Mouse (Mus musculus) embryonic facial prominence, embryonic 11.5 days (tissue): ENCODE measurements around the gene Ehd4. TPM values are rescaled to one million over a fixed set of nuclear protein-coding genes. Genes with fewer than 3 reads are reported as not detected.

Source experiments
- ATAC-seq: fragments of 200-750 bp; cut with Nextera tagmentation; replicated peaks from 2 replicates; pipeline ENCODE4 v1.8.0; 2017; ENCODE audit warnings: low read depth; ENCODE audit not compliant: insufficient number of reproducible peaks, low FRiP score, low TSS enrichment
- DNase-seq: peaks from one replicate; pipeline ENCODE4 v3.0.0-alpha.2; 2015; ENCODE audit warnings: low spot score
- H3K27ac ChIP-seq: fragments of 300-500 bp; sonication (generic); replicated peaks from 2 replicates; pipeline ENCODE4 v1.5.1; 2014; ENCODE audit warnings: mild to moderate bottlenecking, low read depth, low read length, control low read depth
- H3K27me3 ChIP-seq: fragments of 300-500 bp; sonication (generic); 2 replicates; pipeline ENCODE4 v1.6.1; 2014; ENCODE audit warnings: mild to moderate bottlenecking, low read length, moderate library complexity, mixed read lengths; ENCODE audit not compliant: control insufficient read depth, insufficient read depth
- H3K36me3 ChIP-seq: fragments of 300-500 bp; sonication (generic); replicated peaks from 2 replicates; pipeline ENCODE4 v1.6.1; 2014; ENCODE audit warnings: low read depth, mild to moderate bottlenecking, low read length, moderate library complexity, mixed read lengths; ENCODE audit not compliant: control insufficient read depth, insufficient read depth
- H3K4me1 ChIP-seq: fragments of 300-500 bp; sonication (generic); 2 replicates; pipeline ENCODE4 v1.6.1; 2014; ENCODE audit warnings: low read length, mixed read lengths; ENCODE audit not compliant: control insufficient read depth, insufficient read depth
- H3K4me2 ChIP-seq: fragments of 300-500 bp; sonication (generic); 2 replicates; pipeline ENCODE4 v1.6.1; 2014; ENCODE audit warnings: low read depth, mild to moderate bottlenecking, control low read depth, low read length, moderate library complexity
- H3K4me3 ChIP-seq: fragments of 300-500 bp; sonication (generic); 2 replicates; pipeline ENCODE4 v1.5.1; 2014; ENCODE audit warnings: low read depth, low read length, control low read depth
- H3K9ac ChIP-seq: fragments of 300-500 bp; sonication (generic); replicated peaks from 2 replicates; pipeline ENCODE4 v1.6.1; 2014; ENCODE audit warnings: mild to moderate bottlenecking, control low read depth, low read length
- H3K9me3 ChIP-seq: fragments of 300-500 bp; sonication (generic); replicated peaks from 2 replicates; pipeline ENCODE4 v1.6.1; 2016; ENCODE audit warnings: mild to moderate bottlenecking, low read length, inconsistent platforms, mixed read lengths; ENCODE audit not compliant: control insufficient read depth
- WGBS: fragments of 180-500 bp; shearing (Covaris S2); extraction: QIAGEN DNeasy Blood & Tissue Kit; methylation state at CpG from one replicate; pipeline ENCODE4 v1.1.7; 2014; 5-methylcytosine and 5-hydroxymethylcytosine counted together
- polyA plus RNA-seq: library from polyadenylated mRNA; unstranded; fragments of >200 nt; fragmentation: Nextera tagmentation; extraction: Ambion mirVana; gene quantifications from 2 replicates; pipeline ENCODE4 v1.2.1, GENCODE M21; 2014

Gene Ehd4
- polyA plus RNA-seq, 1 experiment from 2014 or later, result 11.9 TPM

DNA sequence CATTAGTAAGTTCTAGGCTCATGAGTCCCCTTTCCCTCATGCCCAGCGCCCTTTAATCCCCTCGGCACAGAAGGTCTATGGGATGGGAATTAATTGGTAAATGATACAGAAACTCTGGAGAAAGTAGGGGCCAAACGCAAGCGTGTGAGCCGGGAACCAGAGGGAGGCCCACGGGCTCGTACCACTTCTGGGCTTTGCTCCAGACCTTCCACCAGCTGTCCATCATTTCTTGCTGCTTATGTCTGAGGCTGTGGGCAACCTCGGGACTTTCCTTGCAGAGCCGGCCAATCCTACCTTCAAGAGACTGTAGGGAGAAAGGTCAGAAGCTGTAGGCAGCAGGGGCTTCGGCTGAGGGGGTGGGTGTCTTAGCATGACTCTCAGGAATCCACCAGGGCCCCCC lies 98.5 kb downstream of the Ehd4 start:
- Histone ChIP-seq H3K27ac (no peak overlapping the region), H3K9me3 (no peaks in the 10 kb centered on the region), H3K36me3 (no peaks in the 10 kb centered on the region), H3K4me1 (no peaks in the 10 kb centered on the region), H3K4me2 (no peak overlapping the region), H3K27me3 (no peaks in the 10 kb centered on the region), H3K4me3 (no peak overlapping the region), H3K9ac (no peak overlapping the region)
- no peak for DNase-seq
- ATAC-seq, result no peak
- WGBS, result 90% methylated on average over 10 of the region's 10 CpGs

DNA sequence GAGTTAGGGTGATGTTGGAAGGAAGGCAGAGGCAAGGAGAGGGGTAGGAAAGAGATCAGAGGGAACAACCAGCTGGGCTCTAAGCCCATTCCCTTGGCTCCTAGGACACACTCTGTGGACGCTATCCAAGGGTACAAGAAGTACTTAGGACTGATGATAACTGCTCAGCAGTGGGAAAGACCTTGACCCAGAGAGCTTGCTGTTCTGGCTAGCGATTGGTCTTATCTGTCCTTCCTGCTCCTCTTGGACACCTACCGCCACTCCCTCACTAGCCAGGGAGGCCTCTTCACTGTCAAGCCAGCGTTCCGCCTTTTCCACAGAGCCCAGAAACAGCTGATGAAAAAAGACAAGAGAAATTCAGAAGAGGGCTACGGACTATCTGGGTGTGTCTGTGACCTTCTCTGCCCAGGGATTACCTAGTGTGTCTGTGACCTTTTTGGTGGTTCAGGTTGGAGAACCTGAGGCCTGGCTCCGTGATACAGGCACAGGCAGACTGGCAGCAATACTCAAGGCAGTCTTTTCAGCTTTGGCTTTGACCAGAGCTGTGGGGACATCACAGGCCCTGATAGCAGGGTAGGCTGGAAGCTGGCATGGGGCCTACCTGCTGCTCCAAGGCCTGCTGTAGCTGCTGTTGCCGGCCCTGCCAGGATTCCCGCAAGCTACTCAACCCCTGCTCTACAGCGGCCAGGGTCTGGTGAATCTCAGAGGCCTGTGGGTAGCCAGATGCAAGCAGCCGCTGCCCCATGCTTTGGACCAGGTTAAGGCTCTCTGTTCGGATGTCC lies 99.4 kb downstream of the Ehd4 start:
- H3K9me3 ChIP-seq, result no peaks in the 10 kb centered on the region
- H3K27ac ChIP-seq, result no peak overlapping the region
- H3K27me3 ChIP-seq, result no peaks in the 10 kb centered on the region
- H3K4me2 ChIP-seq, result no peak overlapping the region
- ATAC-seq, result no peak
- no peaks in the 10 kb centered on the region for H3K36me3 ChIP-seq
- no peak for DNase-seq
- H3K4me3 ChIP-seq, result no peak overlapping the region
- WGBS, result 89% methylated on average over 12 of the region's 12 CpGs
- H3K4me1 ChIP-seq, result no peaks in the 10 kb centered on the region
- H3K9ac ChIP-seq, result no peak overlapping the region

DNA sequence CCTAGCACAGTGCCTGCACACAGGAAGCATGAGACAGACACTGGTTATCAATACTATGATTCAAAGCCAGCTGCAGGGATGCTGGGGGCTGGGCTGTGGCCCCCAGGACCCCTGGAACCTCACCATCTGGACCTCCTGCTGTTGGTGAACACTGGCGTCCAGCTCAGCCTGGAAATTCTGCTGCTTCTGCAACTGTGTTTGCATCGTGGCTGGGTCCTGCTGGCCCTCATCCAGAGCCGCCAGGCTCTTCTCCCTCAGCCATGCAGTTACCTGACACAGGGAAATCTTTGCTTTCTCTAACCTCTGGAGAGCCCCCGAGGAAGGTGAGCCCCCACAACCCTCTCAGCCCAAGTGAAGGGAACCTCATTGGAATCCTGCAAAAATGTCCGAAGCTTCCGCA lies 103.0 kb downstream of the Ehd4 start:
- no peak overlapping the region for H3K9ac ChIP-seq
- WGBS, result 59% methylated on average over 6 of the region's 6 CpGs
- H3K4me3 ChIP-seq, result no peak overlapping the region
- H3K27me3 ChIP-seq, result no peaks in the 10 kb centered on the region
- no peak overlapping the region for H3K4me2 ChIP-seq
- ATAC-seq (no peak), DNase-seq (no peak)
- no peak overlapping the region for H3K27ac ChIP-seq
- H3K36me3 ChIP-seq, result no peaks in the 10 kb centered on the region
- H3K4me1 ChIP-seq, result no peaks in the 10 kb centered on the region
- H3K9me3 ChIP-seq, result no peaks in the 10 kb centered on the region

DNA sequence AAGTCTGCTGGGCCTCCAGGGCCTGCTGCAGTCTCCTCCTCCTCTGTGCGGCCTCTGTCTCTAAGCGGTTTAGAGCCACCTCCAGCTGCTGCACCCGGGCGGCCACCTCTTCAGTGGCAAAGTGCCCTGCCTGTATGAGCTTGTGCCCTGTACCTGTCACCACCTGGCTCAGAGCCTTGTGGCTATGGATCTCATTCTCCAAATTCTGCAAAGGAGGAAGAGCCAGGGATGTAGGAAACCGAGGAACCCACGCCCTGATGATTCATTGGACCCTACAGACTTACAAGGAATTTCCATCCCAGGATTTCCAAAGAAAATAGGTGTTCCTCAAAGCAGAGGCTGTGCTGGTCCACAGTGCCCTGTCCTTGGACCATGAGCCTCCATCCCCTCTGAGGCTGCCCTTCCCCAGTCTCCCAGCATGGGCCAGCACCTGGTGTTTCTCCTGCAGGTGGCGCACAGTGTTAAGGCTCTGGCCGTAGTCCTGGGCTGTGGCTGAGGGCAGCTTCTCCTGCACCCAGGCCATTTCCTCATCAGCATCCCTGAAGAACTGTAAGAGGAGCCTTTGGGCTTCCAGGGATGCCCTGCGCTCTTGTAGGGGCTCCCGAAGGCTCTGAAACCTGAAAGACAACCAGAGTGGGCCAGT lies 104.7 kb downstream of the Ehd4 start:
- no peak overlapping the region for H3K9ac ChIP-seq
- 60% methylated on average over 10 of the region's 10 CpGs for WGBS
- no peak overlapping the region for H3K4me3 ChIP-seq

DNA sequence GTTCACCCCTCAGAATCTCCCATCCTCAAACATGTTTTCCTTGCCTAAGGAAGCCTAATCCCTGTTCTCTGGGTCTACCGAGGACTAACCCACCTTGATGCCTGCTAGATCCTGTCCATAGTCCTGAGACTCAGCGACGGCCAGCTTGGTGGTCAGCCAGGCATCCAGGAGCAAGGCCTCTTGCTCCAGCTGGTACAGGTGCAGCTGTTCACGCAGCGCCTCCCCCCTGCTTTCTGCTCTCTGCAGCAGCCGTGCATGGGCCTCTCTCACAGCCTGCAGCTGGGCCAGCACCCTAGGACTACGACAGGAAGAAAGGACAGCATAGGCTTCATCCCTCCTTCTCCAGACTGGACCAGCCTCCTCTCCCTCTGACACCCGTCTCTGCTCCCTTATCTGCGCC lies 106.2 kb downstream of the Ehd4 start:
- no peak overlapping the region for H3K9ac ChIP-seq
- no peak overlapping the region for H3K4me3 ChIP-seq
- ATAC-seq, result no peak
- no peaks in the 10 kb centered on the region for H3K27me3 ChIP-seq
- H3K27ac ChIP-seq, result no peak overlapping the region
- H3K4me1 ChIP-seq, result no peaks in the 10 kb centered on the region
- H3K4me2 ChIP-seq, result no peak overlapping the region
- DNase-seq, result no peak
- no peaks in the 10 kb centered on the region for H3K9me3 ChIP-seq
- no peaks in the 10 kb centered on the region for H3K36me3 ChIP-seq
- 76% methylated on average over 9 of the region's 9 CpGs for WGBS

More for the DNA sequence above, 104.7 kb downstream of the Ehd4 start:
- Histone ChIP-seq H3K27me3 (no peaks in the 10 kb centered on the region), H3K4me1 (no peaks in the 10 kb centered on the region), H3K9me3 (no peaks in the 10 kb centered on the region), H3K36me3 (no peaks in the 10 kb centered on the region), H3K4me2 (no peak overlapping the region), H3K27ac (no peak overlapping the region)
- peak; percentile 61; the same call in 1 of the 2 replicates for ATAC-seq
- peak; percentile 53 for DNase-seq

DNA sequence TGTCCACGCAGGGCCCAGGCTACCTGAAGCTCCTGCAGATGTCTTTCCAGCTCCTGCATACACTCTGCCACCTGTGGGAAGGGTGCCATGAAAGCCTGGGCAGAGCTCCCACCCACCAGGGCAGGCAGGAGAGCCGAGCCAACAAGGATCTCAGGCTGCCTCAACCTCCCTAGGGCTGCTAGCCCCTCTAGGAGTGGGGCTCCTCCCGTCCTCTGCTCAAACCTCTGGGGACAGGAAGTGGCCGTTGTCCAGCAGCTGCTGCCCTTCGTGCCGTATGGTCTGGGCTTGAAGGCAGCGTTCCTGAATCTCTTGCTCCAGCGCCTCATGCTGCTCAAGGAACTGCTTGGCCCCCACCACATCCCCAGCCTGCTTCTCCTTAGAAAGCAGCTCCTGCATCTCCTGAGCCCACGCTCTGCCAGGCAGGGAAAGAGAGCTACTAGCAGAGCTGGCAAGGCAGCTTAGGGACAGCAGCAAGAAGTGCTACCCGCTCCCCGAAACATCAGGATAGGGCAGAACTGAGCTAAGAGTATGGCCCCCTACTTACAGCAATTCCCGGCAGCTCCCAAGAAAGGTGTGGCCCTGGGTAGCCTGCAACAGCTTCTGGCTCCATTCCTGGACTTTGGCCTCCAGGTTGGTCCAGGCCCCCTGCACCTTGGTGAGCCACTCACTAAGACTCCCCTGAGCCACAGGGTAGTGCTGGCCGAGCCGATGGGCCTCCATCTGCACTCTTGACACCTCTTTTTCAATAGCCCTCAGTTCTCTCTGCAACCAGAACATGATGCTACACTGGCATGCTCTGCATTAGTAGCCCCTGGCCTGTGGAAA lies 107.7 kb downstream of the Ehd4 start:
- Histone ChIP-seq H3K4me3 (no peak overlapping the region), H3K9ac (no peak overlapping the region), H3K27me3 (no peaks in the 10 kb centered on the region), H3K9me3 (no peaks in the 10 kb centered on the region), H3K36me3 (peaks cover 3% of the 10 kb centered on the region; the same call in 1 of the 2 replicates), H3K4me1 (no peaks in the 10 kb centered on the region), H3K27ac (no peak overlapping the region), H3K4me2 (no peak overlapping the region)
- no peak for ATAC-seq
- 61% methylated on average over 14 of the region's 14 CpGs for WGBS
- DNase-seq, result no peak

DNA sequence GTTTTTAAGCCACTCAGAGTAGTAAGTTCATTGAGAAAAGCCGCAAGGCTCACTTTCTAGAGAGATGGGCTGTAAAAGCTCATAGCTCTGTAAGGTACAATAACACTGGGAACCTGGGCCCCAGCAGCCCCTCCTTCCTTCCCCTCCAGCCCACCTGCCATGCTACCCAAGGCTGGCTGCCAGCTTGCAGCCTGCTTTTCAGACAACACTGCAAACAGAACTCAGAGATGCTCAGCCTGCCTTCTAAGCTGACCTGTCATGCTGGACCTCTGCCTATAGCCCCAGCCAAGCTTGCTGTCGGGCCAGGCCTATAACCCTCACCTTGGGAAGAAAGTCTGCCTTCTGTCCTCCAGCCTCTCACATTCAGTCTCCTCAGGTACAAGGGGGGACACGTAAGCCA lies 109.7 kb downstream of the Ehd4 start:
- H3K27ac ChIP-seq, result no peak overlapping the region

More for the DNA sequence above, 109.7 kb downstream of the Ehd4 start:
- Histone ChIP-seq H3K4me1 (no peaks in the 10 kb centered on the region), H3K4me3 (no peak overlapping the region), H3K9me3 (no peaks in the 10 kb centered on the region), H3K36me3 (peaks cover 3% of the 10 kb centered on the region; the same call in 1 of the 2 replicates), H3K4me2 (no peak overlapping the region), H3K9ac (no peak overlapping the region), H3K27me3 (no peaks in the 10 kb centered on the region)
- DNase-seq, result no peak
- WGBS, result 82% methylated on average over 3 of the region's 3 CpGs
- no peak for ATAC-seq
